Mouse (Mus musculus) liver, adult 2 months (tissue): ENCODE measurements around the gene Swi5.

Experiments used
- CTCF ChIP-seq: fragments of 200-500 bp; IDR thresholded peaks from 2 replicates; pipeline ENCODE4 v1.5.1; 2011; ENCODE audit warnings: low read depth, low read length, control low read depth
- POLR2A ChIP-seq: fragments of 200-500 bp; IDR thresholded peaks from 2 replicates; pipeline ENCODE4 v1.6.1; 2011; ENCODE audit warnings: low read length, control low read depth; ENCODE audit not compliant: insufficient read depth; ENCODE audit errors: extremely low read depth

- TF ChIP-seq CTCF: no peak
- TF ChIP-seq POLR2A: no peak
Observed at GRCm38 (mm10) chr2:32288371-32288931, 576 bp upstream of the Swi5 start.
